Mouse (Mus musculus): ENCODE results near the gene Slc35e3.

- TF ChIP-seq CTCF (IDR thresholded peaks at IDR 0.05; ENCODE audit: low read depth) (no peak), EP300 (IDR thresholded peaks at IDR 0.05; ENCODE audit: low read depth) (no peak)
Observed at GRCm38 (mm10) chr10:117766111-117766895, 20.1 kb upstream of the Slc35e3 start.

All from liver, postnatal 0 days (tissue).